Mouse (Mus musculus): ENCODE results near the gene Mrpl2. TPM values are rescaled to one million over a fixed set of nuclear protein-coding genes. Genes with fewer than 3 reads are reported as not detected.

Gene Mrpl2
- 28.6 TPM for polyA plus RNA-seq (2015; fragmentation: Illumina TruSeq; extraction: RNeasy Lipid Tissue Mini Kit (QIAGEN cat#74804); ENCODE audit: insufficient read depth, low read depth, low replicate concordance)

DNA sequence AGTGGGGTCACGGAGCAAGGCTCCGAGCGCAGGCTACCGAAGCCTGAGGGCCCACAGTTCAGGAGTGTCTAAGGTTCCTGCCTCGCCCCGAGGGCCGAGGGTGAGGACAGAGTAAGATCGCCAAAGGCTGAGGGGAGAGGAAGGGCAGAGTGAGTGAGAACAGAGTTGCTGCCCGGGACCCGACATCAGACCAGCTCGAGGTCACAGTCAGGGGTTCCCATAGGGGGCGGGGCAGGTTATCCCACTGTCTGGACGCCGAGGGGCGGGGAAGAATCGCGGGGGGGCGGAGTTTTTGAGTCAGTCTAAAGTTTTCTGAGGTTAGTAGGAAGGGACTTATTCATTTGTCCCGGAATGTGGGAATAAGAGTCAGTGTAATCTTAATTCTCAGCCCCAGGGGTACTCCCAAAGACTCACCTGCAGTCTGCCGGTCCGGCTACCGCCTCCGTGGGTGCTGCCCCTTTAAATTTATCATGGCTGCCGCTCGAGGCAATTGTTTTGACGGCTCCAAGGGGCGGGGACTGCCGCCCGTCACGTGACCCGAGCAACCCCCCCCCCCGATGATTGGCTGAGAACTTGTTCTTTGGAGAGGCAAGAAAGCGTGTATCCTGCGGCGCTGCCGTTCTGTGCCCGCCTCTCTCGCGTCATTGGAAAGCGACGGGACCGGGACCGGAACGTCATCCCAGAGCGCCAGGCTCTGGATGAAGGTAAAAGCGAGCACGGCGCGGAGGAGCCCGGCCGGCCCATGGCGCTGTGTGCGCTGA, at the start of gene Mrpl2, which contains the start of gene Klc4:
Gene Mrpl2, plus strand, starts transcription at position 669 of the 761 bp plus-strand sequence.
Gene Klc4, minus strand, starts transcription at position 462 of the 761 bp plus-strand sequence.

DNA sequence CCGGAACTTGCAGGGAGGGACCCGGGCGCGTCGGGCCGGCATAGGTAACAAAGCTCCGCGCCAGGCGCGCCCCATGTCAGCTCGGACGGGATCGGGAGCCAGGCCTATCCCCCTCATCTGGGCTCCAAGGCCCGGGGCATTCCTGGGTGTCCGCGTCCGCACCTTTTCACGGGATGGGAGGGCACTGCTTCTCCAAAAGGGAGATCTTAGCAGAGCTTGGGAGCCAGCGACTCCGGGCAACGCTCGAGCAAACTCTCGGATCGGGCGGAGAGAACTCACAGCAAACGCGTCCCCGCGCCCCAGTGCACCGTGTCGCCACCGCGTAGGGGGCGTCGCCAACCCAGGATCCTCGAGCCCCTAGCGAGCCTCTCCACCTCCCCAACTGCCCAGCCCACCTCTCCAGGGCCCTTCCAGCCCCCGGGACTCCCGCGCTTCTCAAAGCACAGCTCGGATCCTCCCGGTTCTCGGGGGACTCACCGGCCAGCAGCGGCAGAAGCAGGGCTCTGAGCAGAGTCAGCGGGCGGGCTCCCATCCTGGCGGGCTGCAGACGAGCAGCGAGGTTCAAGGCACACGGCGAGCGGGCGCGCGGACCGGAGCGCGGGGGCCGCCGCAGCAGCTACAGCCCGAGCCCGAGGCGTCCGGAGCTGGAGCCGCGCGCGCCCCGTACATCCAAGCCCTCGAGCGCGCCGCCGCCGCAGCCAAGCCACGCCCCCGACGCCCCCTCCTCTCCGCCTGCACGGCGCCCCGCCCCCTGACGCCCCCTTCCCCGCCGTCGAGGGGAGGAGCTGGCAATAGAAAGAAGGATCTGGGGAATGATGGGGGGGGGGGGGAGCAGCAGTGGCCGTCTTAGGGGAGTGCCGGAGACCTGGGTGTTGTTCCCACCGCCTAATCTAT, 17.0 kb upstream of the Mrpl2 start, which contains the start of gene Ptk7:
Gene Ptk7, minus strand, starts transcription at position 714 of the 894 bp plus-strand sequence.

DNA sequence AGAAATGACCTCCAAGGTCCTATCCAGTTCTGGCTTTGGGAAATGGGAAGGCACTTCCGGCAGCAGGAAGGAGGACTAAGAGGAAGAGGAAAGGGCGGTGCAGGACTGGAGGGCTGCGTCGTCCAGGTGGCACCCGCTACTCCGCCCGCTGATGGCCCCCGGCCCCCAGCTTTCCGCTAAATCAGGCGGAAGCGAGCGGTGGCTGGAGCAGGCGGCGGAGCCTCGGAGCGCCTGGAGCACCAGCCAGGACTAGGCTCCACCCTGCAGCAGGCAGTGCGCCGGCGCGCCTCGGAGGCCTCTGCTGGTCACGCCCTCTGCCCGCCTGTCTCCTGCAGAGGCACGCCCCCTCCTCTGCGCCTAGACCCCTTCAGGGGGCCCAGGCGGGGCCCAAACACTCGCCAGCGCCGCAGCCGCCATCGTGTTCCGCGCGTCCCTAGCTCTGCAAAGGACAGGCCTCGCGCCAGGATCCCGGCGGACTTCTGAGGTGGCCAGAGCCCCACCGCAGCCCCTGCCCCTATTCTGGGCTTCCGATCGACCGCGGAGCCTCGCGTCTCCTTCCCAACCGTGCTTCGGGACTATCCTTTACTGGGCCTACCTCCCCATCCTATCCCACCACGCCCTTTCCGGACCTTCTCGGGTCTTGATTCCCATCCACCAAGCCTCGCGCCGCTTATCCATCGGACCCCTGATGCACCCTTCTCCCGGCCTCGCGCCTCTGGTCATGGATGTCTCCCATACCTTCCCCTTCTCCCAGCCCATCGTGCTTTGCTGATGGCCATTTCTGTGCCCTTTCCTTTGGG, 4.4 kb downstream of the Mrpl2 start, which contains the start of gene Cul7:
Gene Cul7, plus strand, starts transcription at position 106 of the 800 bp plus-strand sequence.

DNA sequence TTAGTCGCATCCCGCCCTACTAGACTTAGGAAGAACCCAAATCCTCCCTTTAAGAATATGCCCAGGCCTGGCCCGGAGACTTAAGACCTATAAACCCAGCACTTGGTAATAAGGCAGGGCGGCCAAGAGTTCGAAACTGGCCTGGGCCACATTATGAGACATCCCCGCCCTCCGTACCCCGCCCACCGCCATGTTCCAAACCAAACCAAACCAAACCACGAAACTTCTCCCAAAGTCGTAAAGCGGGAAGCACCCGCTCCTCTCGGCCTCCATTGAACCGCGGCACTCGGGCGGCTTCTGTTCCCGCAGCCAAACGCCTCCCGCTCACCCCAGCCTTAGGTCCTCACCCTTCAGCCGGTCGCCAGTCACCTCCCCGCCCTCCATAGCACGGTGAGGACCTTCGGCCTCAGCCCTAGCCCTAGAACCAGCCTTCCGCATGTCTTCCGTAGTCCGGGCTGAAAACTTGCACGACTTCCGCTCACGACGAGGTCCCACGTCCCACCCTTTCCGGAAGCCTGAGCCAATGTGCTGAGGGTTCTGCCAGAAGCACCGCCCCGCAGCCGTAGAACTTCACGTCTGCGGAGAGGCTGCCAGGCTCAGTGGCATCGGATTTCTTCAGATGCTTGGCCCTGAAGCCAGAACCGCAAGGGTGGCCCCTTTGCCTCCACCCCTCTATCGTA, 28.0 kb downstream of the Mrpl2 start, which contains the start of gene Rrp36:
Gene Rrp36, minus strand, starts transcription at position 503 of the 680 bp plus-strand sequence.

DNA sequence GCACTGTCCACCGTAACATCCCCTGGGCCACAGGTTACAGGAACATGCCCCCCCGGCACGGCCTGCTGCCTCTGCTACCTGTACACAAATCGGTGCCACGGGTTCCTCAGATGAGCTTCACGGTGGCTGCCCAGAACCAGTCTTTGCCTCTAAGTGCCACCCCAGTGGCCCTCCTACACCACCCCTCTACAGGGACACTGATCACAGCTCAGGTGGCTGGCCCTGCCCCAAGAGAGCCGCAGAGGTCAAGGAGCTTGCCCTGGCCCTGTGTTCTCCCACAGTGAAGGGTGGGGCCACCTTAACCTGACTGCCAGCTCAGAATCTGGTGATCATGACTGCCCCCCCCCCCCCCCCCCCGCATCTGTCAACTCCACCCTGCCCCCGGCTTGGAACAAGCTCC, 32.4 kb downstream of the Mrpl2 start, which contains the start of gene Mea1:
Gene Mea1, plus strand, starts transcription at position 378 of the 400 bp plus-strand sequence.

DNA sequence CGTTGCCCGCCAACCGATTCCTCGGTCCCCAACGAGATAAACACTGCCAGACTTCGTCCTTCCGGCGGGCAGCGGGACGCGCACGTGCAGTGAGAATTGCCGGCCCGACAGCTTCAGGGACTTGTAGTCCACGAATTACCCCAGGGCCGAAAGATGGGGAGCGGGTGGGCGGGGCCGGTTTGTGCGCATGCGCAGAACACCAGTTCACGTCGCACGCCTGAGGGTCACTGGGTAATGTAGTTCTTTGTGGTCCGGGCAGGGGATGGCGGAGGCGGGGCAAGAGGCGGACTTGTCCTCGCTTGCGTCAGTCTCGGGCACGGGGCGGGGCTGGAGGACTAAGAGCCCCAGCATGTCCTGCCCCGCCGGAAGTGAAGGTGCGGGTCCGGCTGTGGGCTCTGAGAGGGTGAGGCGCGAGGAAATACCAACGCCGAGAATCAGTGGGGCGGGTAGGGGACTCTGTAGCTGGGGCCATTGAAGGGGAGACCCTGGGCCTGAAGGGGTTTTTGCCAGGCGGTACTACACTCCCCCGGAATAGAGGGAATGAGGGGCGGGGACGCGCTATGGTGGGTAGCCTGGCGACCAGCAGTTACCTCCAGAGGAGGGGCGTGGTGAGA, 34.8 kb downstream of the Mrpl2 start, which contains the start of gene Klhdc3:
Gene Klhdc3, minus strand, starts transcription at position 155 of the 614 bp plus-strand sequence.

Other genes with a start within 250 kb of the Mrpl2 start
- 1.3 TPM for gene Crip3, start 217.3 kb upstream of the Mrpl2 start, polyA plus RNA-seq (2015; fragmentation: Illumina TruSeq; extraction: RNeasy Lipid Tissue Mini Kit (QIAGEN cat#74804); ENCODE audit: insufficient read depth, low read depth, low replicate concordance)
- gene Slc22a7, start 207.8 kb upstream of the Mrpl2 start, polyA plus RNA-seq (2015; fragmentation: Illumina TruSeq; extraction: RNeasy Lipid Tissue Mini Kit (QIAGEN cat#74804); ENCODE audit: insufficient read depth, low read depth, low replicate concordance): not detected
- gene Ttbk1, start 158.6 kb upstream of the Mrpl2 start, polyA plus RNA-seq (2015; fragmentation: Illumina TruSeq; extraction: RNeasy Lipid Tissue Mini Kit (QIAGEN cat#74804); ENCODE audit: insufficient read depth, low read depth, low replicate concordance): not detected
- gene Dnph1, start 149.5 kb upstream of the Mrpl2 start, polyA plus RNA-seq (2015; fragmentation: Illumina TruSeq; extraction: RNeasy Lipid Tissue Mini Kit (QIAGEN cat#74804); ENCODE audit: insufficient read depth, low read depth, low replicate concordance): 1.7 TPM
- gene Cul9, start 99.8 kb upstream of the Mrpl2 start, polyA plus RNA-seq (2015; fragmentation: Illumina TruSeq; extraction: RNeasy Lipid Tissue Mini Kit (QIAGEN cat#74804); ENCODE audit: insufficient read depth, low read depth, low replicate concordance): 5.5 TPM
- gene Srf, start 90.1 kb upstream of the Mrpl2 start, polyA plus RNA-seq (2015; fragmentation: Illumina TruSeq; extraction: RNeasy Lipid Tissue Mini Kit (QIAGEN cat#74804); ENCODE audit: insufficient read depth, low read depth, low replicate concordance): 9.9 TPM
- gene Ptk7, start 16.7 kb upstream of the Mrpl2 start, polyA plus RNA-seq (2015; fragmentation: Illumina TruSeq; extraction: RNeasy Lipid Tissue Mini Kit (QIAGEN cat#74804); ENCODE audit: insufficient read depth, low read depth, low replicate concordance): 5.2 TPM
- gene Klc4, start 207 bp upstream of the Mrpl2 start, polyA plus RNA-seq (2015; fragmentation: Illumina TruSeq; extraction: RNeasy Lipid Tissue Mini Kit (QIAGEN cat#74804); ENCODE audit: insufficient read depth, low read depth, low replicate concordance): 6.9 TPM
- 12.1 TPM for gene Cul7, start 4.1 kb downstream of the Mrpl2 start, polyA plus RNA-seq (2015; fragmentation: Illumina TruSeq; extraction: RNeasy Lipid Tissue Mini Kit (QIAGEN cat#74804); ENCODE audit: insufficient read depth, low read depth, low replicate concordance)
- 5.5 TPM for gene Rrp36, start 28.1 kb downstream of the Mrpl2 start, polyA plus RNA-seq (2015; fragmentation: Illumina TruSeq; extraction: RNeasy Lipid Tissue Mini Kit (QIAGEN cat#74804); ENCODE audit: insufficient read depth, low read depth, low replicate concordance)
- gene Mea1, start 32.6 kb downstream of the Mrpl2 start, polyA plus RNA-seq (2015; fragmentation: Illumina TruSeq; extraction: RNeasy Lipid Tissue Mini Kit (QIAGEN cat#74804); ENCODE audit: insufficient read depth, low read depth, low replicate concordance): 20.0 TPM
- gene Klhdc3, start 34.7 kb downstream of the Mrpl2 start, polyA plus RNA-seq (2015; fragmentation: Illumina TruSeq; extraction: RNeasy Lipid Tissue Mini Kit (QIAGEN cat#74804); ENCODE audit: insufficient read depth, low read depth, low replicate concordance): 14.0 TPM
- gene Ppp2r5d, start 58.9 kb downstream of the Mrpl2 start, polyA plus RNA-seq (2015; fragmentation: Illumina TruSeq; extraction: RNeasy Lipid Tissue Mini Kit (QIAGEN cat#74804); ENCODE audit: insufficient read depth, low read depth, low replicate concordance): 12.1 TPM
- 13.1 TPM for gene Pex6, start 65.2 kb downstream of the Mrpl2 start, polyA plus RNA-seq (2015; fragmentation: Illumina TruSeq; extraction: RNeasy Lipid Tissue Mini Kit (QIAGEN cat#74804); ENCODE audit: insufficient read depth, low read depth, low replicate concordance)
- gene Gnmt, start 82.9 kb downstream of the Mrpl2 start, polyA plus RNA-seq (2015; fragmentation: Illumina TruSeq; extraction: RNeasy Lipid Tissue Mini Kit (QIAGEN cat#74804); ENCODE audit: insufficient read depth, low read depth, low replicate concordance): 55.2 TPM
- gene Cnpy3, start 106.0 kb downstream of the Mrpl2 start, polyA plus RNA-seq (2015; fragmentation: Illumina TruSeq; extraction: RNeasy Lipid Tissue Mini Kit (QIAGEN cat#74804); ENCODE audit: insufficient read depth, low read depth, low replicate concordance): 16.6 TPM
- gene Ptcra, start 117.5 kb downstream of the Mrpl2 start, polyA plus RNA-seq (2015; fragmentation: Illumina TruSeq; extraction: RNeasy Lipid Tissue Mini Kit (QIAGEN cat#74804); ENCODE audit: insufficient read depth, low read depth, low replicate concordance): not detected
- 17.3 TPM for gene 2310039H08Rik, start 126.4 kb downstream of the Mrpl2 start, polyA plus RNA-seq (2015; fragmentation: Illumina TruSeq; extraction: RNeasy Lipid Tissue Mini Kit (QIAGEN cat#74804); ENCODE audit: insufficient read depth, low read depth, low replicate concordance)
- gene Rpl7l1, start 136.4 kb downstream of the Mrpl2 start, polyA plus RNA-seq (2015; fragmentation: Illumina TruSeq; extraction: RNeasy Lipid Tissue Mini Kit (QIAGEN cat#74804); ENCODE audit: insufficient read depth, low read depth, low replicate concordance): 13.0 TPM
- 4.3 TPM for gene Bicral, start 212.3 kb downstream of the Mrpl2 start, polyA plus RNA-seq (2015; fragmentation: Illumina TruSeq; extraction: RNeasy Lipid Tissue Mini Kit (QIAGEN cat#74804); ENCODE audit: insufficient read depth, low read depth, low replicate concordance)
- 5.2 TPM for gene Tbcc, start 244.5 kb downstream of the Mrpl2 start, polyA plus RNA-seq (2015; fragmentation: Illumina TruSeq; extraction: RNeasy Lipid Tissue Mini Kit (QIAGEN cat#74804); ENCODE audit: insufficient read depth, low read depth, low replicate concordance)

Measured in pancreas, adult 10 weeks (tissue).